Mouse (Mus musculus): ENCODE measurements around the gene Grb7.

DNA sequence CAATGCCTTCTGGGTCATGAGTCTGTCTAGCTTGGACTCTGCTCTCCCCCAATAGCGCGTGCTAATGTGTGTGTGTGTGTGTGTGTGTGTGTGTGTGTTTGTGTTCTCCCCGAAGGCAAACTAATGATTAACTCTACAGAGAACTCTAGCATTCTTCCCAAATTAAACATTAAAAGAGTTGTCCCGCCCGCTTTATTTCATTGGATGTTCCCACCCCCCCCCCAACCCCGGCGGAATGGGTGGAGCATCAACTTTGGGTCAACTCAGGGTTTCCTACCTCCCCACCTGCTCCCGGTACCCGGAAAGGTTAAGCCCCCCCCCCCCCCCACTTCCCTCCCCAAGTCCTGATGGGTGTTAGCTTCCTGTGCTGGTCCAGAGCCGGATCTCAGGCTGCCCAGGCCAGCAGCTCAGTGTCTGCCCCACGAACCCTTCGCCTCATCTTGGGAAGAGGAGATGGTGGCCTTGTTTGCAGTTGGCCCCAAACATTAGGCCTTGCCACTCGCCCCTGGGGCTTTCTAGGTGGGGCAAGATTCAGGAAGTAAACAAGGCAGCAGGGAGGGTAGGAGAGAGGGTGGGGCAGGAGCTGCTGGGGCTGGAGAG is 2.1 kb downstream of the Grb7 start:
- no peak for TF ChIP-seq FLI1 (IDR thresholded peaks at IDR 0.05; ENCODE audit: low read length)
- TF ChIP-seq GATA1 (IDR thresholded peaks at IDR 0.05; ENCODE audit: borderline replicate concordance, low read length) = no peak

All from megakaryocyte, embryonic 14.5 days (primary cell).